Mouse (Mus musculus) C2C12 (cell line): ENCODE data around the gene Htatip2.

Source experiments
- CTCF ChIP-seq: IDR thresholded peaks from one replicate; pipeline ENCODE4 v1.5.1; 2011; ENCODE audit not compliant: control insufficient read depth, insufficient read depth, insufficient read length
- MAX ChIP-seq: IDR thresholded peaks from one replicate; pipeline ENCODE4 v1.6.1; 2011; ENCODE audit warnings: mild to moderate bottlenecking, control low read depth

- TF ChIP-seq MAX (no peak), CTCF (no peak)
Measured at GRCm38 (mm10) chr7:49821370-49821769, 62.5 kb downstream of the Htatip2 start.
